Mouse (Mus musculus): ENCODE results near the gene Entpd8. TPM values are rescaled to one million over a fixed set of nuclear protein-coding genes. Genes with fewer than 3 reads are reported as not detected.

Entpd8 gene
- polyA plus RNA-seq, 1 experiment: 23.7 TPM

DNA sequence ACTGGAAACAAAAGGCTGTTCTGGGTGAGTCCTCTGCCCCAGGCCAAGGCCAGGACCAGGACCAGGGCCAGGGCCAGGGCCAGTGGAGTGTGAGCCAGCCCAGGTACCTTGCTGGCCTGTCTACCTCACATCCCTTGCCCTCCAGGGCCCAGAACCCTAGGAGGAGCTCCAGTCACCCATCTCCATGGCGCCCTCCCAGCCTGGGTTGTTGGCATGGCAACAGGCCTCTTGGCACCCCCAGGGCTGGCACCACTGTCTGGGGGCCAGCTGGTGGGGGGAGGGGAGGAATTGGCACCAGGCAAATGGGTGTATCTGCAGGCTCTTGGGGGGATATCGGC, 25.1 kb upstream of the Entpd8 start:
- 0 out of 2 replicates have a peak, but pooled peaks cover 4% of the 10 kb centered on the region for H3K4me1 ChIP-seq (ENCODE audit: control insufficient read depth, insufficient read depth, low read length)
- peak overlapping the region; percentile 72 for H3K4me3 ChIP-seq (ENCODE audit: insufficient read depth, low read depth, low read length)
- H3K27ac ChIP-seq (ENCODE audit: insufficient read depth, low read depth, low read length): no peak overlapping the region

DNA sequence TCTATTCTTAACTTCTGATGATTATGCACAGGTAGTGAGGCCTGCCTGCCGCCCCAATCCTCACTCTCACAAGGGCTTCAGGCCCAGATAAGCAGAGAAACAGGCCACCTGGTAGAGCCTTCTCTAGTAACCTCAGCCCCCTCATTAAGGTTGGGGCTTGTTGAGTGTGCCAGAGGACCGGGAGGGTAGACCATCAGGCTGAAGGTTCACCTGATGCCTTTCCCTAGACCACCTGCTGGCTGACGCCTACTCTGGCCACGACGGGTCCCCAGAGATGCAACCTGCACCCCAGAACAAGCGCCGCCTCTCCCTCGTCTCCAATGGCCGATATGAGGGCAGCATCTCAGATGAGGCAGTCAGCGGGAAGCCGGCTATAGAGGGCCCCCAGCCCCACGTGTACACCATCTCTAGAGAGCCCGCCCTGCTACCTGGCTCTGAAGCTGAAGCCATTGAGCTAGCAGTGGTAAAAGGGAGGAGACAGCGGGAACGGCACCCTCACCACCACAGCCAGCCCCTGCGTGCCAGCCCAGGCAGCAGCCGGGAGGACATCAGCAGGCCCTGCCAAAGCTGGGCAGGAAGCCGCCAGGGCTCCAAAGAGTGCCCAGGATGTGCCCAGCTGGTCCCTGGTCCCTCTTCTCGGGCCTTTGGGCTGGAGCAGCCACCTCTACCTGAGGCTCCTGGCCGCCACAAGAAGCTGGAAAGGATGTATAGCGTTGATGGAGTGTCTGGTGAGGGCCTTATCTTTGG, 24.5 kb upstream of the Entpd8 start:
- no peak overlapping the region for H3K4me3 ChIP-seq (ENCODE audit: insufficient read depth, low read depth, low read length)
- TF ChIP-seq CTCF (conservative IDR thresholded peaks at IDR 0.05; ENCODE audit: insufficient read depth, insufficient read length, low read depth, low read length) (no peak), POLR2A (IDR thresholded peaks at IDR 0.05; ENCODE audit: low read depth, low read length) (no peak)
- WGBS: 93% methylated on average over 21 of the region's 21 CpGs

More for the DNA sequence above, 25.1 kb upstream of the Entpd8 start:
- H3K27me3 ChIP-seq (replicated peaks; ENCODE audit: control insufficient read depth, insufficient read depth, low read length): no peaks in the 10 kb centered on the region
- no peak for TF ChIP-seq CTCF (conservative IDR thresholded peaks at IDR 0.05; ENCODE audit: insufficient read depth, insufficient read length, low read depth, low read length)
- TF ChIP-seq POLR2A (IDR thresholded peaks at IDR 0.05; ENCODE audit: low read depth, low read length): no peak
- peak; percentile 27 for DNase-seq
- 53% methylated on average over 2 of the region's 2 CpGs for WGBS
- H3K36me3 ChIP-seq (ENCODE audit: control insufficient read depth, insufficient read depth, low read length): no peaks in the 10 kb centered on the region

GRCm38 (mm10) chr2:25058926-25059325, 21.2 kb upstream of the Entpd8 start:
- no peak for TF ChIP-seq POLR2A (IDR thresholded peaks at IDR 0.05; ENCODE audit: low read depth, low read length)
- no peak for TF ChIP-seq CTCF (conservative IDR thresholded peaks at IDR 0.05; ENCODE audit: insufficient read depth, insufficient read length, low read depth, low read length)
- Histone ChIP-seq H3K27me3 (replicated peaks; ENCODE audit: control insufficient read depth, insufficient read depth, low read length) (no peaks in the 10 kb centered on the region), H3K27ac (ENCODE audit: insufficient read depth, low read depth, low read length) (no peak overlapping the region), H3K4me3 (ENCODE audit: insufficient read depth, low read depth, low read length) (no peak overlapping the region), H3K36me3 (ENCODE audit: control insufficient read depth, insufficient read depth, low read length) (no peaks in the 10 kb centered on the region), H3K4me1 (ENCODE audit: control insufficient read depth, insufficient read depth, low read length) (0 out of 2 replicates have a peak, but pooled peaks cover 4% of the 10 kb centered on the region)
- WGBS: 95% methylated on average over 7 of the region's 7 CpGs
- no peak for DNase-seq

More for the DNA sequence above, 24.5 kb upstream of the Entpd8 start:
- Histone ChIP-seq H3K36me3 (ENCODE audit: control insufficient read depth, insufficient read depth, low read length) (no peaks in the 10 kb centered on the region), H3K27ac (ENCODE audit: insufficient read depth, low read depth, low read length) (no peak overlapping the region), H3K4me1 (ENCODE audit: control insufficient read depth, insufficient read depth, low read length) (0 out of 2 replicates have a peak, but pooled peaks cover 4% of the 10 kb centered on the region), H3K27me3 (replicated peaks; ENCODE audit: control insufficient read depth, insufficient read depth, low read length) (no peaks in the 10 kb centered on the region)
- DNase-seq: no peak

DNA sequence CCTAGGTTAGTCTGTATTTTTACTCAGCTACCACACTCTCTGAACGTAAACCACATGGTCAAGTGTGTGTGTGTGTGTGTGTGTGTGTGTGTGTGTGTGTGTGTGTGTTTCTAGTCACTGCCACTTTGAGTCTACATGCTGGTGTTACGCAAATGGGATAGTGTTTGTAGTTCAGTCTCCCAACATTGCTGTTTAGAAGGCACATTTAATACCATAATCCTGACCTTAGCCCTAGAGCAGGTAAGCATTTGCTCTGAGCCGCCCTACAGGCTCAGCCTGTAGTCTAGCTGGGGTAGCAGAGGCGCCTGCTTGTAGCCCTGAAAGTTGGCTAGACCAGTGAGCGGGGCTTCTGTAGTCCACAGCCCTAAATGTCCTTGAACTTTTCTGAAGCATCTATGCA, 16.6 kb upstream of the Entpd8 start:
- WGBS: 97% methylated on average over 5 of the region's 5 CpGs
- no peak for TF ChIP-seq POLR2A (IDR thresholded peaks at IDR 0.05; ENCODE audit: low read depth, low read length)
- no peak for TF ChIP-seq CTCF (conservative IDR thresholded peaks at IDR 0.05; ENCODE audit: insufficient read depth, insufficient read length, low read depth, low read length)
- Histone ChIP-seq H3K27ac (ENCODE audit: insufficient read depth, low read depth, low read length) (no peak overlapping the region), H3K4me1 (ENCODE audit: control insufficient read depth, insufficient read depth, low read length) (no peaks in the 10 kb centered on the region), H3K36me3 (ENCODE audit: control insufficient read depth, insufficient read depth, low read length) (no peaks in the 10 kb centered on the region), H3K4me3 (ENCODE audit: insufficient read depth, low read depth, low read length) (no peak overlapping the region), H3K27me3 (replicated peaks; ENCODE audit: control insufficient read depth, insufficient read depth, low read length) (no peaks in the 10 kb centered on the region)
- DNase-seq: no peak

DNA sequence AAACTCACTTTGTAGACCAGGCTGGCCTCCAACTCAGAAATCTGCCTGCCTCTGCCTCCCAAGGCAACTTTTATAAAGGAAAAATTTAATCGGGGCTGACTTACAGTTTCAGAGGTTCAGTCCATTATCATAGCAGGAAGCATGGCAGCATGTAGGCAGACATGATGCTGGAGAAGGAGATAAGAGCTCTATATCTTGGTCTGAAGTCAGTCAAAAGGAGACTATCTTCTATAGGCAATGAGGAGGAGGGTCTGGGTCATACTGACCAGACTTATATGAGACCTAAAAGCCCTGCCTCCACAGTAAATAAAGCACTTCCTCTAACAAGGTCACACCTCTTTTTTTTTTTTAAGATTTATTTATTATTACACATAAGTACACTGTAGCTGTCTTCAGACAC, 15.8 kb upstream of the Entpd8 start:
- Histone ChIP-seq H3K27ac (ENCODE audit: insufficient read depth, low read depth, low read length) (no peak overlapping the region), H3K36me3 (ENCODE audit: control insufficient read depth, insufficient read depth, low read length) (no peaks in the 10 kb centered on the region), H3K27me3 (replicated peaks; ENCODE audit: control insufficient read depth, insufficient read depth, low read length) (no peaks in the 10 kb centered on the region), H3K4me1 (ENCODE audit: control insufficient read depth, insufficient read depth, low read length) (no peaks in the 10 kb centered on the region; the same call in 1 of the 2 replicates), H3K4me3 (ENCODE audit: insufficient read depth, low read depth, low read length) (no peak overlapping the region)
- WGBS: 98% methylated on average over 1 of the region's 1 CpGs
- no peak for DNase-seq
- TF ChIP-seq POLR2A (IDR thresholded peaks at IDR 0.05; ENCODE audit: low read depth, low read length): no peak
- TF ChIP-seq CTCF (conservative IDR thresholded peaks at IDR 0.05; ENCODE audit: insufficient read depth, insufficient read length, low read depth, low read length): no peak

GRCm38 (mm10) chr2:25065537-25065936, 14.6 kb upstream of the Entpd8 start:
- no peaks in the 10 kb centered on the region; the same call in 1 of the 2 replicates for H3K4me1 ChIP-seq (ENCODE audit: control insufficient read depth, insufficient read depth, low read length)
- H3K36me3 ChIP-seq (ENCODE audit: control insufficient read depth, insufficient read depth, low read length): no peaks in the 10 kb centered on the region
- no peak overlapping the region for H3K27ac ChIP-seq (ENCODE audit: insufficient read depth, low read depth, low read length)
- DNase-seq: no peak
- TF ChIP-seq POLR2A (IDR thresholded peaks at IDR 0.05; ENCODE audit: low read depth, low read length) (no peak), CTCF (conservative IDR thresholded peaks at IDR 0.05; ENCODE audit: insufficient read depth, insufficient read length, low read depth, low read length) (no peak)
- H3K4me3 ChIP-seq (ENCODE audit: insufficient read depth, low read depth, low read length): no peak overlapping the region
- H3K27me3 ChIP-seq (replicated peaks; ENCODE audit: control insufficient read depth, insufficient read depth, low read length): no peaks in the 10 kb centered on the region

GRCm38 (mm10) chr2:25066552-25066951, 13.6 kb upstream of the Entpd8 start:
- Histone ChIP-seq H3K27ac (ENCODE audit: insufficient read depth, low read depth, low read length) (no peak overlapping the region), H3K4me3 (ENCODE audit: insufficient read depth, low read depth, low read length) (no peak overlapping the region), H3K36me3 (ENCODE audit: control insufficient read depth, insufficient read depth, low read length) (no peaks in the 10 kb centered on the region), H3K27me3 (replicated peaks; ENCODE audit: control insufficient read depth, insufficient read depth, low read length) (no peaks in the 10 kb centered on the region), H3K4me1 (ENCODE audit: control insufficient read depth, insufficient read depth, low read length) (no peaks in the 10 kb centered on the region; the same call in 1 of the 2 replicates)
- 83% methylated on average over 4 of the region's 4 CpGs for WGBS
- TF ChIP-seq POLR2A (IDR thresholded peaks at IDR 0.05; ENCODE audit: low read depth, low read length) (no peak), CTCF (conservative IDR thresholded peaks at IDR 0.05; ENCODE audit: insufficient read depth, insufficient read length, low read depth, low read length) (no peak)
- DNase-seq: no peak

Measured in kidney, adult 2 months (tissue).